Mouse (Mus musculus) liver, embryonic 13.5 days (tissue): ENCODE results near the gene Col5a2. TPM values are rescaled to one million over a fixed set of nuclear protein-coding genes. Genes with fewer than 3 reads are reported as not detected.

Experiments used
- ATAC-seq: fragments of 200-750 bp; cut with Nextera tagmentation; 2 replicates; pipeline ENCODE4 v1.8.0; 2017; ENCODE audit warnings: low read depth, mild to moderate bottlenecking, moderate number of reproducible peaks, moderate library complexity
- DNase-seq: peaks from one replicate; pipeline ENCODE4 v3.0.0; 2022
- H3K27ac ChIP-seq: fragments of 300-500 bp; sonication (generic); 2 replicates; pipeline ENCODE4 v1.5.1; 2015; ENCODE audit warnings: moderate library complexity, mild to moderate bottlenecking, inconsistent platforms
- H3K27me3 ChIP-seq: fragments of 300-500 bp; sonication (generic); 2 replicates; pipeline ENCODE4 v1.6.1; 2015; ENCODE audit warnings: mild to moderate bottlenecking, inconsistent platforms
- H3K36me3 ChIP-seq: fragments of 300-500 bp; sonication (generic); 2 replicates; pipeline ENCODE4 v1.6.1; 2015; ENCODE audit warnings: mild to moderate bottlenecking, inconsistent platforms
- H3K4me1 ChIP-seq: fragments of 300-500 bp; sonication (generic); replicated peaks from 2 replicates; pipeline ENCODE4 v1.6.1; 2015; ENCODE audit warnings: inconsistent platforms
- H3K4me2 ChIP-seq: fragments of 300-500 bp; sonication (generic); 2 replicates; pipeline ENCODE4 v1.6.1; 2015; ENCODE audit warnings: inconsistent platforms, mild to moderate bottlenecking, moderate library complexity
- H3K4me3 ChIP-seq: fragments of 300-500 bp; sonication (generic); replicated peaks from 2 replicates; pipeline ENCODE4 v1.5.1; 2015; ENCODE audit warnings: mild to moderate bottlenecking, inconsistent platforms
- H3K9ac ChIP-seq: fragments of 300-500 bp; sonication (generic); 2 replicates; pipeline ENCODE4 v1.6.1; 2015; ENCODE audit warnings: mild to moderate bottlenecking, inconsistent platforms
- H3K9me3 ChIP-seq: fragments of 300-500 bp; sonication (generic); replicated peaks from 2 replicates; pipeline ENCODE4 v1.6.1; 2016; ENCODE audit warnings: inconsistent platforms
- WGBS: fragments of 180-500 bp; shearing (Covaris S2); methylation state at CpG from one replicate; pipeline ENCODE4 v1.1.7; 2015; ENCODE audit not compliant: insufficient replicate concordance; 5-methylcytosine and 5-hydroxymethylcytosine counted together
- polyA plus RNA-seq: library from polyadenylated mRNA; unstranded; fragments of >200 nt; fragmentation: Nextera tagmentation; extraction: Ambion mirVana; gene quantifications from 2 replicates; pipeline ENCODE4 v1.2.1, GENCODE M21; 2015

Col5a2 gene
- polyA plus RNA-seq, 1 experiment from 2014 or later: 7.5 TPM

DNA sequence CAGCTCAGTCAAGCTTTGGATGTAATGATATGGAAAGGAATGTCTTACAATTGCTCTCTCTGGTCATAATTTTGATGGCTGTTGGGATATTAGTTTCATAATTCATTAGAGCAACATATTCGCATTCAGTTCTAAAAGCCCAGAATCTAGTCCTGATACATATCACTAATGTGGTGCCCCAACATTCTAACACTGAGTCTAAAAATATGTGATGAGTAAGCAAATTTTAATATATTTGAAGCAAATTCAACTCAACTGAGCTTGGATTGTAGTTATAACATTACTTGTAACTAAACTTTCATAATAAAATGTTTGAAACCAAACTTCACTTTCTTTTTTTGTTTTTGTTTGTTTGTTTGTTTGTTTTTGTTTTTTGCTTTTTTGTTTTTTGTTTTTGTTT is 173.9 kb downstream of the Col5a2 start:
- Histone ChIP-seq H3K4me2 (no peak overlapping the region), H3K4me1 (no peaks in the 10 kb centered on the region), H3K36me3 (no peaks in the 10 kb centered on the region), H3K9ac (no peak overlapping the region), H3K9me3 (no peaks in the 10 kb centered on the region), H3K4me3 (no peak overlapping the region), H3K27ac (no peak overlapping the region), H3K27me3 (no peaks in the 10 kb centered on the region)
- no peak for DNase-seq
- 77% methylated on average over 1 of the region's 1 CpGs for WGBS
- no peak for ATAC-seq

Other genes with a start within 250 kb of the Col5a2 start
- 121 and 133 TPM in 2 replicates for gene Col3a1, start 191.7 kb downstream of the Col5a2 start, polyA plus RNA-seq